In the genomic region with DNA sequence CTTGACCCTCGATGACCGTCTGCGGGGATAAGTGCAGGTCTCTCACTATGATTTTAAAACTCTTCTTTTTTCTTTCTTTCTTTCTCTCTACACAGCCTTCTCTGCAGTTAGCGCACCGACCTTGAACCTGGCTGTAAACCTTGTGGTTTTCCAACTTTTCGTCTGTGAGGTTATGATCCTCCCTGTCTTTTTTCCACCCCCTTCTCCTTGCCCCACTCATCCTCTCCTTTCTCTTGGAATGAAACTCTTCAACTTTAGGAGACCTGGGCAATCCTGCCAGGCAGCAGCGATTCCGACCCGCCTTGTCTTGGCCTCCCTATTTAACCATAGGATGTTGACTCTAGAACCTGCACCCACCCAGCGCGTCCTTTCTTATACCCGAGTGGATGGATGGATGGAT, we compare ENCODE assay signal across 8 mouse cellular contexts. TPM values are rescaled to one million over a fixed set of nuclear protein-coding genes. Genes with fewer than 3 reads are reported as not detected.
A peak's percentile ranks its signal among the peaks of the same experiment; 100 is the strongest.
DNase-seq lines count a peak whose midpoint lies in the region; ATAC-seq and TF ChIP-seq lines count a peak whose summit lies in the region.

No protein-coding gene starts in this region.

- peaks cover 6 to 21% of the 10 kb centered on the region in 2 experiments; a peak in 2 of 4 replicates for H3K4me1 ChIP-seq in heart, embryonic 14.5 days (ENCODE audit: control insufficient read depth in 2 of 2, insufficient read depth in 2 of 2, low read length in 2 of 2)
- H3K4me1 ChIP-seq in hindbrain, embryonic 13.5 days (replicated peaks) = peaks cover 20% of the 10 kb centered on the region
- H3K4me1 ChIP-seq in midbrain, embryonic 14.5 days (ENCODE audit: control insufficient read depth, insufficient read depth, low read length) = 0 out of 2 replicates have a peak, but pooled peaks cover 16% of the 10 kb centered on the region

- peak overlapping the region; percentile 95 for H3K4me2 ChIP-seq in heart, embryonic 14.5 days (ENCODE audit: low read length)
- peak overlapping the region; percentile 81 for H3K4me2 ChIP-seq in hindbrain, embryonic 13.5 days
- peak overlapping the region; percentile 88 for H3K4me2 ChIP-seq in midbrain, embryonic 14.5 days (ENCODE audit: low read length)

- H3K27me3 ChIP-seq in heart, embryonic 14.5 days (ENCODE audit: control insufficient read depth, insufficient read depth, low read length) = peaks cover 89% of the 10 kb centered on the region
- H3K27me3 ChIP-seq in hindbrain, embryonic 13.5 days = peaks cover 85% of the 10 kb centered on the region
- H3K27me3 ChIP-seq in midbrain, embryonic 14.5 days (ENCODE audit: control insufficient read depth, insufficient read depth, low read length) = peaks cover 79% of the 10 kb centered on the region

- H3K9ac ChIP-seq in heart, embryonic 14.5 days (ENCODE audit: low read length) = peak overlapping the region; percentile 69
- H3K9ac ChIP-seq in hindbrain, embryonic 13.5 days = 0 out of 2 replicates have a peak overlapping the region, but pooled peaks have one; percentile 70
- H3K9ac ChIP-seq in midbrain, embryonic 14.5 days (replicated peaks; ENCODE audit: low read length) = no peak overlapping the region; the same call in 1 of the 2 replicates

- 7% methylated on average over 12 of the region's 12 CpGs for WGBS in heart, embryonic 14.5 days
- WGBS in hindbrain, embryonic 13.5 days = 3% methylated on average over 12 of the region's 12 CpGs
- WGBS in midbrain, embryonic 14.5 days = 4% methylated on average over 12 of the region's 12 CpGs

- H3K9me3 ChIP-seq in heart, embryonic 14.5 days (ENCODE audit: control insufficient read depth, low read length) = no peaks in the 10 kb centered on the region; the same call in 1 of the 2 replicates
- H3K9me3 ChIP-seq in hindbrain, embryonic 13.5 days = no peaks in the 10 kb centered on the region
- no peaks in the 10 kb centered on the region for H3K9me3 ChIP-seq in midbrain, embryonic 14.5 days (ENCODE audit: control insufficient read depth, low read length)

- no peak for DNase-seq in heart, postnatal 10 days
- peak; percentile 39 for DNase-seq in brain, embryonic 14.5 days (ENCODE audit: low read depth)
- peak; percentile 32 for DNase-seq in midbrain, embryonic 14.5 days
- no peak for DNase-seq in adrenal gland, postnatal 14 days
- DNase-seq in spleen, postnatal 36 days (ENCODE audit: low spot score in 2 of 2) = no peak

- H3K27ac ChIP-seq in heart, embryonic 14.5 days (replicated peaks in 1 of 2; ENCODE audit: control insufficient read depth in 1 of 2, insufficient read depth in 1 of 2, low read depth in 2 of 2, low read length in 2 of 2) = no peak overlapping the region
- H3K27ac ChIP-seq in hindbrain, embryonic 13.5 days = no peak overlapping the region
- H3K27ac ChIP-seq in midbrain, embryonic 14.5 days (replicated peaks; ENCODE audit: low read depth, low read length) = no peak overlapping the region

- peak overlapping the region in 1 of 2 experiments; percentile 56; a peak in 3 of 4 replicates for H3K4me3 ChIP-seq in heart, embryonic 14.5 days (ENCODE audit: control insufficient read depth in 1 of 2, insufficient read depth in 1 of 2, low read depth in 1 of 2, low read length in 2 of 2)
- H3K4me3 ChIP-seq in hindbrain, embryonic 13.5 days = peak overlapping the region; percentile 47
- H3K4me3 ChIP-seq in midbrain, embryonic 14.5 days (replicated peaks; ENCODE audit: low read depth, low read length) = peak overlapping the region; percentile 45

- H3K36me3 ChIP-seq in heart, embryonic 14.5 days (ENCODE audit: control insufficient read depth, insufficient read depth, low read length) = no peaks in the 10 kb centered on the region
- no peaks in the 10 kb centered on the region for H3K36me3 ChIP-seq in hindbrain, embryonic 13.5 days
- H3K36me3 ChIP-seq in midbrain, embryonic 14.5 days (ENCODE audit: control insufficient read depth, insufficient read depth, low read length) = no peaks in the 10 kb centered on the region

- no peak for TF ChIP-seq POLR2A in brain, embryonic 14.5 days (IDR thresholded peaks at IDR 0.05; ENCODE audit: borderline replicate concordance, extremely low read depth, insufficient read depth, insufficient read length, poor library complexity, severe bottlenecking)

- TF ChIP-seq CTCF in brain, embryonic 14.5 days (IDR thresholded peaks at IDR 0.05; ENCODE audit: borderline replicate concordance, extremely low read depth, insufficient read depth, insufficient read length) = no peak

- intact Hi-C loops in heart, postnatal 10 days (cut with DNase I) = loop anchor here (5.0 to 10.0 kb wide), 3 partner anchors 100 to 642 kb away; partner anchors contain the start of gene Psmd14

- ATAC-seq in heart, embryonic 14.5 days (ENCODE audit: insufficient number of reproducible peaks, insufficient read depth, low FRiP score, low read depth) = no peak
- no peak for ATAC-seq in hindbrain, embryonic 13.5 days (ENCODE audit: low FRiP score)
- ATAC-seq in midbrain, embryonic 14.5 days (ENCODE audit: low FRiP score, low TSS enrichment) = no peak
- no peak for ATAC-seq in monocyte, adult 5-6 weeks (replicated peaks; ENCODE audit: insufficient number of reproducible peaks, low FRiP score, low TSS enrichment, poor library complexity, severe bottlenecking)

RNA-seq across cellular contexts. Expression of gene Tbr1, which starts 9.8 kb away (rescaled TPM):
- not detected in 2 replicates for polyA plus RNA-seq in heart, embryonic 14.5 days (2014; fragmentation: Nextera tagmentation; extraction: Ambion mirVana)
- not detected for total RNA-seq in heart, postnatal 10 days (2021)
- 33.8 and 60.1 TPM in 2 replicates for polyA plus RNA-seq in brain, embryonic 14.5 days (2012; rRNA removed)
- polyA plus RNA-seq in hindbrain, embryonic 13.5 days (2015; fragmentation: Nextera tagmentation; extraction: Ambion mirVana) = 0.60 and 0.83 TPM in 2 replicates
- 1.1 TPM in 2 replicates for polyA plus RNA-seq in midbrain, embryonic 14.5 days (2014; fragmentation: Nextera tagmentation; extraction: Ambion mirVana)
- total RNA-seq in adrenal gland, postnatal 14 days (2021) = not detected in 2 replicates
- 0.19 TPM in 1 of 3 replicates, not detected in the others for total RNA-seq in monocyte, adult 5-6 weeks (2017)

Comparison
In these comparisons a context has a peak if more than half of its experiments do, and no peak if none do; other contexts are left out.
1. DNase-seq: peak in brain, embryonic 14.5 days (single experiment) and midbrain, embryonic 14.5 days (single experiment); none in heart, postnatal 10 days (0 of 2), adrenal gland, postnatal 14 days (single experiment) and spleen, postnatal 36 days (0 of 2).
2. RNA of gene Tbr1, which starts 9.8 kb away (polyA plus RNA-seq): 33.8 to 60.1 TPM in brain, embryonic 14.5 days; 1.1 TPM in midbrain, embryonic 14.5 days, 0.60 to 0.83 TPM in hindbrain, embryonic 13.5 days and not detected in heart, embryonic 14.5 days; every median in the first group is over 10 times any median in the second.
3. Peak in every context shown above with its lines, with median percentiles within 50 percentile points of each other: H3K4me2 ChIP-seq.